In genomic region chr3:116251481-116252254, GRCm38 (mm10) we compare ENCODE assay signal across 8 mouse cellular contexts. TPM values are rescaled to one million over a fixed set of nuclear protein-coding genes. Genes with fewer than 3 reads are reported as not detected.
A peak's percentile ranks its signal among the peaks of the same experiment; 100 is the strongest.
DNase-seq lines count a peak whose midpoint lies in the region; ATAC-seq lines count a peak whose summit lies in the region.

No protein-coding gene starts in this region.

- under 1% methylated on average over 84 of the region's 86 CpGs for WGBS in forebrain, embryonic 16.5 days

- H3K9ac ChIP-seq in forebrain, embryonic 16.5 days (replicated peaks; ENCODE audit: low read depth, low read length) = peak overlapping the region; percentile 73

- peak overlapping the region; percentile 98 for H3K4me2 ChIP-seq in forebrain, embryonic 16.5 days (ENCODE audit: low read length)

- peak; percentile 54 for ATAC-seq in forebrain, embryonic 16.5 days
- ATAC-seq in hematopoietic stem cell, adult 5-6 weeks (replicated peaks in 1 of 2; ENCODE audit: insufficient read depth in 1 of 2, low FRiP score in 2 of 2, low TSS enrichment in 1 of 2, low read depth in 1 of 2, poor library complexity in 2 of 2, severe bottlenecking in 2 of 2) = peak; percentile 16 to 25; a peak in 3 of 4 replicates

- peaks cover 26% of the 10 kb centered on the region for H3K4me1 ChIP-seq in forebrain, embryonic 16.5 days (replicated peaks; ENCODE audit: control insufficient read depth, insufficient read depth, low read length)

- H3K27me3 ChIP-seq in forebrain, embryonic 16.5 days (replicated peaks; ENCODE audit: control insufficient read depth, insufficient read depth, low read length) = peaks cover 19% of the 10 kb centered on the region

- no peaks in the 10 kb centered on the region for H3K9me3 ChIP-seq in forebrain, embryonic 16.5 days (ENCODE audit: control insufficient read depth, low read length)

- peak overlapping the region; percentile 82 for H3K27ac ChIP-seq in forebrain, embryonic 16.5 days (ENCODE audit: low read length)

- H3K36me3 ChIP-seq in forebrain, embryonic 16.5 days (ENCODE audit: control insufficient read depth, insufficient read depth) = no peaks in the 10 kb centered on the region

- DNase-seq in Muller cell, postnatal 12 days (ENCODE audit: inconsistent ontology term) = peak; percentile 64
- DNase-seq in cerebellum, adult 11-12 months = peak; percentile 11
- DNase-seq in left cerebral cortex, adult 11 months (ENCODE audit: low spot score) = peak; percentile 29
- peak; percentile 21 for DNase-seq in lung, postnatal 14 days
- DNase-seq in retina, postnatal 1 day = peak; percentile 71
- DNase-seq in spleen, postnatal 10 days (ENCODE audit: low spot score in 2 of 2) = no peak

- H3K4me3 ChIP-seq in forebrain, embryonic 16.5 days (replicated peaks; ENCODE audit: low read length) = peak overlapping the region; percentile 66

RNA-seq across cellular contexts. Expression of gene Gpr88, which starts 1.6 kb away (rescaled TPM):
- 13.1 and 17.1 TPM in 2 replicates for polyA plus RNA-seq in forebrain, embryonic 16.5 days (2015; fragmentation: Nextera tagmentation; extraction: Ambion mirVana)
- not detected in 2 replicates for total RNA-seq in hematopoietic stem cell, adult 5-6 weeks (2017)

Comparison
In these comparisons a context has a peak if more than half of its experiments do, and no peak if none do; other contexts are left out.
1. DNase-seq: peak in Muller cell, postnatal 12 days (single experiment), cerebellum, adult 11-12 months (single experiment), left cerebral cortex, adult 11 months (single experiment), lung, postnatal 14 days (single experiment) and retina, postnatal 1 day (single experiment); none in spleen, postnatal 10 days (0 of 2).